Mouse (Mus musculus): ENCODE results near the gene Pak1ip1.
A peak's percentile ranks its signal among the peaks of the same experiment; 100 is the strongest.

Pak1ip1 gene

DNA sequence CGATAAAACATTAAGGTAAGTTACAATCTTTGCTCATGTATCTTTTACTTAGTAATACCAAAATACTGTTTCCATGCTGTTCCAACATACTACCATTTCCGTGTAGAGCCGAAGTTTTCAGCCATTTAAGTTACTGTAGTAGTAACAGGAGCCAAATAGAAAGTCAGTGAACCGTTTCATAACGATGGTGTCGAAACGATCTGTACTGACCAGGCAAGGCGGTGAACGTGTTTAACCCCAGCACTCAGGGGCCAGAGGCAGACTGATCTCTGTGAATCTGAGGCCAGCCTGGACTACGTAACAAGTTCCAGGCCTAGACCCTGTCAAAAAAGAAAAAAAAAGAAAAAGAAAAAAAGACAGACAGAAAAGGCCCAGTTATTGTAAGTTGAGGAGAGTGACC lies 7.4 kb downstream of the Pak1ip1 start:
- no peak for DNase-seq

DNA sequence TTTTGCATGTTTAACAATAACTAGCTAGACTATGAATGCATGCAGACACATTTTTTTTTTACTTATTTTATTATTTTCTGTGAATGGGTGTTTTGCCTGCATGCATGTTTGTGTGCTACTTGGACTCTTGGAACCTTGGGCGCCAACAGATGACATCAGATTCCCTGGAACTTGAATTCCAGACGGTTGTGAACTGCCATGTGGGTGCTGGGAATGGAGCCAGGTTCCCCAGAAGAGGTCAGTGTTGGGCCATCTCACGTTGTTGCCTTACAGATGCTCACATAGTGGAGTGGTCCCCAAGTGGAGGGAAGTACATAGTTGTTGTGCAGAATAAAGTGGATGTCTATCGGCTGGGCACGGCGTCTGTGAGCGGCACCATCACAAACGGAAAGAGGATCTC lies 8.1 kb downstream of the Pak1ip1 start:
- DNase-seq = no peak

DNA sequence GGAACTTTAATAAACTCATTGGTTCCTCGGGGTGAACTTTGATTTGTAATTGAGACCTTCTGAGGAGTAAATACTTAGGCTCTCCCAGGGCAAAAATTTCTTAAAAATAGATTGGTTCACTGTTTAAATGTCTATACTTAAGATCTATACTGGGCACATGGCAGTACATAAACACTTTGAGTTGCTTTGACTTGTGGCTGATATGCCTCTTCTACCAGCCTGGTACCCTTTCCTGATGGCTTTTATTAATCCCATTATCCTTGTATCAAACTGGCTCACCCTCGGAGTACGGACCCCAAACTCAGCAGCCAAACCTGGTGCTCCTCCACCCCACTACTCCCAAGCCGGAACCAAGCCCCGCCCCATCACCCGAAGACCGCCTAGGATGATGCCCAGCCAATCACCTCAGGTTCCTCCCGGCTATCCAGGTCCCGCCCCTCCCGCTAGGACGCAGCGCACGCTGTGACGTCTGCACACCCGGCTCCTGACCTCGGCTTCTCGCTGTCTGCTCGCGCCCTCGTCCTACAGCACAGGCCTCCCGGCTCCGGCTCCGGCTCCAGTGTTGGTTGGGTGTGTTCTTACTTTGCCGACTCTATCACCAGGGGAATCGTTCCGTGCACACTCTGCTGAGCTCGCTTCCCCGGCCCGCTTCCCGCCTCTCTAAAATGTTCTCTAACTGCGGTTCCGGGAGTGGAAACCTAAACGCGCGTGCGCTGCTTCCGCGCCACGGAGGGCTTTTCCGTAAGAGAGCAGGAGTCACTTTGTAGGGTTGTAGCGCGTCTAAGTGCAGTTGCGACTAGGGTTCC lies 15.2 kb downstream of the Pak1ip1 start, which contains the start of gene Tmem14c:
Gene Tmem14c, plus strand, starts transcription at position 464 of the 806 bp plus-strand sequence.
- DNase-seq = peak; percentile 94 to 96

DNA sequence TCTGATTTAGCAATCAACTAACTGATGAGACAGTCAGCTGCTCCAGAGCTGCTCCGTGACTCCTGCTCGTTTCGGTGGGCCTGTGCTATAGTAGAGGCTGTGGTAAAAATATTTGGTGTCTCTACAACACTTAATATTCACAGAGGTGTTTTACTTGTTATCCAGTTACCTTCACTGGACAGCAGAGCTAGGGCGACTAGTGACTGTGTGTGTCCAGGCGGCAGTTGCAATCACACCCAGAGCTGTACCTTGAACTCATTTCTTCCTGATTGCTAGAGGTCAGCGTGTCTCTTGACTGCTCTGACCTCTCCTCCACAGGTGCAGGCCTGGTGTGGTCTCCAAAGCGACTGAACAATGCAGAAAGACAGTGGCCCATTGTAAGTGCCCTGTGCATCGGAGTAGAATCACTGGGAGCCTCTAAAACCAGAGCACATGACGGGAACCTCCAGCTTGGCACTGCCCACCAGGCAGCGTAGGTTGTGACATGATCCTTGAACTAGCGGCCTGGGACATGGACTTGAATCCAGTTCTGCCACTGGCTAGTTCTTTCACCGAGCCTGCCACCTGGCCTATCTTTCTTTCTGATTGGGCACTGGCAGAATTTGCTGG lies 16.1 kb downstream of the Pak1ip1 start:
- no peak for DNase-seq

DNA sequence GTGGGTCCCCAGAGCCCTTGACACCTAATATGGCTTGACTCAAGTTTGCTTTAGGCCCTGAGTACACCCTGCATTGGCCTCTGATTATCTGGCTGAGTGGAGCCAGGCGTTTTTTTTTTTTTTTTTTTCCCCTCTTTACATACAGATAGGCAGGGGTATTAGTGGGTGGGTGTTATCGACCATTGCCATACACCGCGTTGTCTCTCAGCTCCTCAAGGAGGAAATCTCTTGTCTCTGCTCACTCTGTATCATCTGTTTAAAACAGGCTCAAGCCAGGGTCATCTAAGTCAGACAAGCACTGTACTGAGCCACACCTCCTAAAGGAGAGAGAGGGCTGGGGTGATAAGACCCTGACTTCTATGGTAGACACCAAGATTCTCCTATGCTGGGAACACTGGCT lies 17.0 kb downstream of the Pak1ip1 start:
- DNase-seq = no peak

DNA sequence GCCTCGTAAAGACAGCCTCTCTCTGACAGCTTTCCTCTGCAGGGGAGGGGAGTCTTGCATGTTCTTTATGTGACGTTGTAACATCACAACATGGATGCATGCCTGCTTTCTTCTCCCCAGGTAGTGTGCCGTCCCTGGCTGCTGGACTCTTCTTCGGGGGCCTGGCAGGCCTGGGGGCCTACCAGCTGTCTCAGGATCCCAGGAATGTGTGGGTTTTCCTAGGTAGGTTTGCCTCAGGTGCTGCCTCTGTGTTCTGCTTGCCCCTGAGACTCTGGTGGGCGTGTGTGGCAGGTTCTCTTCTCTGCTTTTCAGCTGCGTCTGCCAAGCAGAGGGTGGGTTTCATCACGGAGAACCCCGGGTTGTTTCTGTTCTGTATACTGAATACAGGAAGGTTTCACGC lies 17.4 kb downstream of the Pak1ip1 start:
- no peak for DNase-seq

DNA sequence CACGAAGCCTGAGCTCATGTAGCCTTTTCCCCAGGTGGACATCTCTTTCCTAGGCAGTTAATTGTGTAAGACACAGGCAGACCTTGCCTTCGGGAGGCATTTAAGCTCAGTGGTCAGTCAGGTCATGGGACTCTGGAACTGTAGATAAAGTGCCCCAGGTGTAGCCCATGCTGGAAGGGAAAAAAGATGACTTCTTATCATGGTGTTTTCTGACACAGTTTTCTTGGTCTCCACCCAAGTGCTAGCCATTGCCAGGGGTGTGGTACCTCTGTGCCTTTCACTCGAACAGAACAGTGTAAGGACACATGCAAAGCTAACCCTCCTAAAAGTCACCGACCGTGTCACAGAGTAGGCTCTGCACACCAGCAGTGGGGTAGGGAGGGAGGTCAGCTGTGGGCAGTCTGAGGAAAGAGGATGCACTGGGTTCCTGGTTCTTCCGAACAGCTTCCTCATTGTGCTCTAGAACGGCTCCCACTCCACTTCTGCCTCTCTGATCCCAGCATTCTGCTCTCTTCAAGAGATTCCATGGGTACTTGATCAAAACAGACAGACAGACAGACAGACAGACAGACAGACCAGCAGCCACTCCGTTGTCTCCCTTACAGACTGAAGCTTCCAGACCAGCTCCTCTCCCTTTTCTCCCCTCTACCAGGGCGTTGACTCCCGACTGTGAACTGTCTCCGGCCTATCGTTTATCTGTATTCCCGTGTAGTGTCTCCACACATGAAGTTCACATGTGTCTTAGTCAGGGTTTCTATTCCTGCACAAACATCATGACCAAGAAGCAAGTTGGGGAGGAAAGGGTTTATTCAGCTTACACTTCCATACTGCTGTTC lies 18.2 kb downstream of the Pak1ip1 start:
- DNase-seq = no peak

DNA sequence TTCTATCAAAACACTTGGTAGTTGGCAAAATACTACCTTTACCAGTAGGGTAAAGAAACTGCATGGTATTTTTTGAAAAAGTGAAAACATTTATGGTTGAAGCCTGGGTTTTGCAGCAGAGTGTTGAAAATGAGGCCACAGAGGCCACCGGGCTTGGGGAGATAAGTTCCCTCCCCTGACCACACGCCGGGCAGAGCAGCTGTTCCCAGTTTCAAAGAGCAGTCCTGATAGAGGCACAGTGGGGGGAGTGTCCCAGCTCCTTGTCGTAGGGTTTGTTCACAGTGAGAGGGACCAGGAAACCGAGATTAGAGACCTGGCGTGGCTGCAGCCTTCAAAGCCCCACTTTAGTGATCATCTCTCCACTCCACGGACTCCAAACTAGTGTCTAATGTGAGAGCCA lies 19.7 kb downstream of the Pak1ip1 start:
- DNase-seq = no peak

DNA sequence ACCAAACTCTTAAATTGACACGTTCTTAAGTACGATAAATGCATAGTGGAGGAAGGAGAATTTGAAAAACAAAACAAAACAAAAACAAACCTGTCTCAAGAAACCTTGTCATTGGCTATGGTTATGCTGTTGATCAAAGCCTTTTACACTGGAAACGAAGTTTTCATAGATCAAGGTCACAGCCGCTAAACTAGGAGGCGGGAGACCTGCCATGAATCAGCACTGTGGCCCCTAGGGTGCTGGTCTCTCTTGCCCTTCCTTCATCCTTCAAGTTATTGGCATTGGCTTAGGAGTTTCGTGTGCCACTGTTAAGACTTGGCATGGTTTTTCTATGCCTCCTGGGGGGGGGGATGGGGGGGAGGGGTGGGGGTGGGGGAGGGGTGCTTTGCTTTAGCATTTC lies 20.8 kb downstream of the Pak1ip1 start:
- no peak for DNase-seq

DNA sequence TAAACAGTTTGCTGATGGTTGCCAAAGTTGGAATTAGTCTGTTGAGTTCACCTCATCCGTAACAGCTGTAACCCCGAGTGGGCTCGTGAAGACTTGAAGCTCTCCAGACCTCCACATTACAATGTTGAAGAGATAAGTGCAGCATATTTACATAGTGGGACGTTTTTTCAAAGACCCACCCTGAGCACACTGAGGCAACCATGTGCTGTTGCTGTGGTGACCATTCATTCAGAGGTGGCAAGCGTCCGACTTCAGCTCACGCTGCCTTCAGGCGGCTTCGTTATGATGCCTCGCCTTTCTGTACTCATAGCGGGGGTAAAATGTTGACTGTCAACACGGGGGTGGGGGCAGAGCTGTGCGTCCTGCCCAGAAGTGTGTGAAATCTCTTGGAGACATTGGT lies 21.3 kb downstream of the Pak1ip1 start:
- DNase-seq = no peak

DNA sequence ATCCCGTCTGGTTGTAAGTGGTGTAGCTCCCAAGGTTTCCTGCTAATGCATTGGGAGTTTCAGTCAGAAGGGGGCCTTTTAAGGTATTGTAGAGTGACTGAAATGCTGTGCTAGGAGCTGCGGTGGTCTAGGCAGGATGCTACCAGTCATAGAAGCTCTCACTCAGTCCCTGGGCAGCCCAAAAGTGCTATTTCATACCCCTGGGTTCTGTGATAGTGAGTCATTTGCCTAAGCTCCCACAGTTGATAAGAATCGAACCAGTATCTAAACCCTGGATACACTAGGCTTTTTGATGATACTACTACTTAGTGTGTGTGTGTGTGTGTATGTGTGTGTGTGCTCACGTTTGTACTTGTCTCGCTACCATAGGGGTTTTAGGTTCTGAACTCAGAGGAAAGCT lies 29.3 kb downstream of the Pak1ip1 start:
- DNase-seq = no peak

DNA sequence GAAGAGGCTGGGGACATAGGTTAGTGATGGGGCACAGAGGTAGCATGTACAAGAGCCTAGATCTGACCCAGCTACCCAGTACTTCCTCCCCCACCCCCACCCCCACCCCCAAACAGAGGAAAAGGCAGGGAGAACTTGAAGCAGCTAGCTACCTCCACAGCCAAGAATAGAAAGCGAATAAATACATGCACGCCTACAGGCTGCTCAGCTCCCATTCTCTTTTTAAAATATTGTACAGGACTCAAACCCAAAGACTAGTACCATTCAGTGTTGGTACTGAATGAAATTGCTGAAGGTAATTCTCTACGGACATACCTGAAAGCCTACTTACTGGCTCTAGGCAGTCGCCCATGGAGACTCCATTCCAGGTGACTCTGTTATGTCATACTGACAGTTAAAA lies 41.7 kb downstream of the Pak1ip1 start:
- DNase-seq = no peak

DNA sequence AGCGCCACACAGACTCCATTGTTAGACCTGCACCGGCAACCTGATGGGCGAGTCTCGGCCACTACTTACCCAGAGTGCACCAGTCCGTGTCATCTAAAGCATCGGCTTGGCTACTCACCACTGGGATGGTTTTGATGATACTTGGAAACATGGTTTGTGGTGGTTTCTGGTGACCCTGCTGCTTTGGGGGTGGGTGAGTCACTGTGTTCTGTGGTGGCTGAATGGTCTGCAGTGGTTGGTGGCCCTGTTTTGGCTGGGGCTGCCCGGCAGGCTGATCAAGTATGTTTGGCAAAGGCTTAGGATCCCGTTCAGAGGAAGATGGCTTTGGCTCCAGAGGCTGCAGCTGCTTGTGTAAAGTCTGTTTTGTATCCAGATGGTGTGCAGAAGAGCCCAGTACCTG lies 45.1 kb downstream of the Pak1ip1 start:
- DNase-seq = no peak

DNA sequence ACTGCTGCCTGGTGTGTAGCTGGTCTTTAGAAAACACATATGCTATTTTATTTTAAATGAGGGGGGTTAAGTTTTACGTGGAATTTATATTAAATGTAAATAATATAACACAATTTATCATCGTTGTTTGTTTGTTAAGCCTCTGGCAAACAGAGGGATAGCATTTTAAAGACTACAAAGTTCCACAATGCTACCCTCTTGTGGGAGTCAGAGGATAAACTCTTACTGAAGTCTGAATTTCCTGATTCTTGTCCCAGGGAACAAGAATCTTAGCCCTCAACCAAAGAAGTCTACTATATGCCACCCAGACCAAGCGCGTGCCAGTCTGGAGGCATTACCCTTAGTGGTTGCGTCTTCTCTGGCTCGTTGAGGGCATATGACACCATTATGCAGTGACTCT lies 46.5 kb downstream of the Pak1ip1 start:
- no peak for DNase-seq

DNA sequence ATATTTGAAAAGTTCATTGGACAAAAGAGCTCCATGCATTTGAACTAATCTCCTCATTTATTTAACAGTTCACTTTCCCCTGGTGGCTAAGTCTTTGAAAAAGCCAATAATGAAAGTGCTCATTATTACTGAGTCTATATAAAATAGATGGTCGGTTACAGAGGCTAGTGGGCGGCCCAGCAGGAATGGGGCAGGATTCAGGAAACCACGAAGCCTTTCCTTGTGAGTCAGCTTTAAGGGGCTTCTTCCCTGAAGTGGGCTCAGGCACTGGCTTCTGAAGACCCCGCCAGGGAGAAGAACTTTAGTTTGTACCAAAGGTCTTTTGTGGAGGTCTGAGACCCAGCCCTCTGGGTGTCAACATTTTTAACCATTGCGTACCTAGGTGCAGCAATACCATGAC lies 51.1 kb downstream of the Pak1ip1 start:
- no peak for DNase-seq
